Mouse (Mus musculus) heart, embryonic 15.5 days (tissue): ENCODE measurements around the gene Gm49383. TPM values are rescaled to one million over a fixed set of nuclear protein-coding genes. Genes with fewer than 3 reads are reported as not detected.
"Not testable (repeated sequence)": the region's sequence is repeated elsewhere in the genome, so short reads cannot be mapped to it uniquely, and the experiment has no call there.

Source experiments
- ATAC-seq: fragments of 200-750 bp; cut with Nextera tagmentation; replicated peaks from 2 replicates; pipeline ENCODE4 v1.8.0; 2017; ENCODE audit warnings: low read depth, moderate TSS enrichment; ENCODE audit not compliant: insufficient number of reproducible peaks, insufficient read depth, low FRiP score
- H3K27ac ChIP-seq: fragments of 300-500 bp; sonication (generic); 2 replicates; pipeline ENCODE4 v1.5.1; 2015; ENCODE audit warnings: mild to moderate bottlenecking, inconsistent platforms
- H3K27me3 ChIP-seq: fragments of 300-500 bp; sonication (generic); 2 replicates; pipeline ENCODE4 v1.6.1; 2015; ENCODE audit warnings: inconsistent platforms
- H3K36me3 ChIP-seq: fragments of 300-500 bp; sonication (generic); 2 replicates; pipeline ENCODE4 v1.6.1; 2015; ENCODE audit warnings: mild to moderate bottlenecking, inconsistent platforms
- H3K4me1 ChIP-seq: fragments of 300-500 bp; sonication (generic); replicated peaks from 2 replicates; pipeline ENCODE4 v1.6.1; 2015; ENCODE audit warnings: inconsistent platforms
- H3K4me2 ChIP-seq: fragments of 300-500 bp; sonication (generic); 2 replicates; pipeline ENCODE4 v1.6.1; 2015; ENCODE audit warnings: inconsistent platforms, mild to moderate bottlenecking, moderate library complexity
- H3K4me3 ChIP-seq: fragments of 300-500 bp; sonication (generic); 2 replicates; pipeline ENCODE4 v1.5.1; 2015; ENCODE audit warnings: mild to moderate bottlenecking, inconsistent platforms
- H3K9ac ChIP-seq: fragments of 300-500 bp; sonication (generic); 2 replicates; pipeline ENCODE4 v1.6.1; 2015; ENCODE audit warnings: mild to moderate bottlenecking, inconsistent platforms
- H3K9me3 ChIP-seq: fragments of 300-500 bp; sonication (generic); replicated peaks from 2 replicates; pipeline ENCODE4 v1.6.1; 2016; ENCODE audit warnings: inconsistent platforms
- WGBS: fragments of 180-500 bp; shearing (Covaris S2); methylation state at CpG from one replicate; pipeline ENCODE4 v1.1.7; 2015; ENCODE audit warnings: mixed read lengths; 5-methylcytosine and 5-hydroxymethylcytosine counted together
- polyA plus RNA-seq: library from polyadenylated mRNA; unstranded; fragments of >200 nt; fragmentation: Nextera tagmentation; extraction: Ambion mirVana; gene quantifications from 2 replicates; pipeline ENCODE4 v1.2.1, GENCODE M21; 2015

Gene Gm49383
- polyA plus RNA-seq, 1 experiment from 2014 or later = 14.3 TPM

- Histone ChIP-seq H3K4me3 (peak overlapping the region; percentile 88), H3K27me3 (no peaks in the 10 kb centered on the region), H3K4me2 (peak overlapping the region; percentile 36; the same call in 1 of the 2 replicates), H3K4me1 (peaks cover 4% of the 10 kb centered on the region), H3K9ac (no peak overlapping the region), H3K36me3 (peaks cover 15% of the 10 kb centered on the region), H3K27ac (peak overlapping the region; percentile 75), H3K9me3 (no peaks in the 10 kb centered on the region)
- ATAC-seq = no peak; the same call in 1 of the 2 replicates
- 5% methylated on average over 9 of the region's 9 CpGs for WGBS
Measured at GRCm38 (mm10) chr12:69159578-69159940, 37.3 kb downstream of the Gm49383 start.

- not testable (repeated sequence) for H3K27me3 ChIP-seq, H3K9me3 ChIP-seq, H3K4me1 ChIP-seq
- Histone ChIP-seq H3K27ac (peak within 1 kb of the TSS; percentile 96), H3K36me3 (peaks cover 15% of the 10 kb centered on the region), H3K4me2 (peak within 1 kb of the TSS; percentile 63), H3K9ac (peak within 1 kb of the TSS; percentile 92), H3K4me3 (peak within 1 kb of the TSS; percentile 88)
- peak; percentile 98 for ATAC-seq
- under 1% methylated on average over 58 of the region's 68 CpGs for WGBS
Measured at GRCm38 (mm10) chr12:69158765-69159577, 37.9 kb downstream of the Gm49383 start, which contains the start of gene Rps29. Rps29 (minus strand) TSS chr12:69159186.

- Histone ChIP-seq H3K4me3 (peak overlapping the region; percentile 88), H3K27me3 (no peaks in the 10 kb centered on the region), H3K4me1 (peaks cover 4% of the 10 kb centered on the region), H3K9ac (peak overlapping the region; percentile 92), H3K9me3 (no peaks in the 10 kb centered on the region), H3K27ac (peak overlapping the region; percentile 96), H3K36me3 (peaks cover 15% of the 10 kb centered on the region), H3K4me2 (peak overlapping the region; percentile 63)
- ATAC-seq = no peak
- WGBS = under 1% methylated on average over 19 of the region's 19 CpGs
Measured at GRCm38 (mm10) chr12:69158366-69158764, 38.5 kb downstream of the Gm49383 start.

- Histone ChIP-seq H3K36me3 (peaks cover 15% of the 10 kb centered on the region), H3K27me3 (no peaks in the 10 kb centered on the region), H3K4me3 (no peak overlapping the region), H3K4me1 (peaks cover 4% of the 10 kb centered on the region), H3K9me3 (no peaks in the 10 kb centered on the region), H3K4me2 (no peak overlapping the region), H3K9ac (no peak overlapping the region), H3K27ac (no peak overlapping the region)
- no peak for ATAC-seq
- WGBS = 90% methylated on average over 2 of the region's 2 CpGs
Measured at GRCm38 (mm10) chr12:69157107-69157506, 39.8 kb downstream of the Gm49383 start.

GRCm38 (mm10) chr12:69156436-69156835, 40.5 kb downstream of the Gm49383 start:
- Histone ChIP-seq H3K27me3 (no peaks in the 10 kb centered on the region), H3K9ac (no peak overlapping the region), H3K27ac (no peak overlapping the region), H3K4me2 (no peak overlapping the region), H3K4me1 (peaks cover 4% of the 10 kb centered on the region), H3K4me3 (no peak overlapping the region), H3K36me3 (peaks cover 15% of the 10 kb centered on the region), H3K9me3 (no peaks in the 10 kb centered on the region)
- WGBS = 84% methylated on average over 4 of the region's 4 CpGs
- no peak for ATAC-seq

GRCm38 (mm10) chr12:69155923-69156322, 41.0 kb downstream of the Gm49383 start:
- WGBS = 84% methylated on average over 2 of the region's 2 CpGs
- no peak for ATAC-seq
- no peak overlapping the region for H3K4me3 ChIP-seq

GRCm38 (mm10) chr12:69150049-69150448, 46.9 kb downstream of the Gm49383 start:
- WGBS = 81% methylated on average over 13 of the region's 13 CpGs
- Histone ChIP-seq H3K27me3 (no peaks in the 10 kb centered on the region), H3K9ac (no peak overlapping the region), H3K4me3 (no peak overlapping the region), H3K36me3 (no peaks in the 10 kb centered on the region; the same call in 1 of the 2 replicates), H3K27ac (no peak overlapping the region), H3K9me3 (no peaks in the 10 kb centered on the region), H3K4me1 (no peaks in the 10 kb centered on the region), H3K4me2 (no peak overlapping the region)
- no peak for ATAC-seq

More at GRCm38 (mm10) chr12:69155923-69156322, 41.0 kb downstream of the Gm49383 start:
- Histone ChIP-seq H3K4me1 (peaks cover 4% of the 10 kb centered on the region), H3K9me3 (no peaks in the 10 kb centered on the region), H3K9ac (no peak overlapping the region), H3K27ac (no peak overlapping the region), H3K27me3 (no peaks in the 10 kb centered on the region), H3K36me3 (peaks cover 15% of the 10 kb centered on the region), H3K4me2 (no peak overlapping the region)

GRCm38 (mm10) chr12:69147166-69147735, 49.7 kb downstream of the Gm49383 start:
- WGBS = 85% methylated on average over 5 of the region's 5 CpGs
- no peaks in the 10 kb centered on the region for H3K9me3 ChIP-seq
- ATAC-seq = no peak
- H3K27ac ChIP-seq = no peak overlapping the region
- H3K36me3 ChIP-seq = no peaks in the 10 kb centered on the region
- H3K27me3 ChIP-seq = no peaks in the 10 kb centered on the region
- H3K4me3 ChIP-seq = no peak overlapping the region
- no peak overlapping the region for H3K4me2 ChIP-seq
- no peaks in the 10 kb centered on the region for H3K4me1 ChIP-seq
- H3K9ac ChIP-seq = no peak overlapping the region

GRCm38 (mm10) chr12:69143460-69143859, 53.4 kb downstream of the Gm49383 start:
- no peak for ATAC-seq
- Histone ChIP-seq H3K27me3 (no peaks in the 10 kb centered on the region), H3K9me3 (no peaks in the 10 kb centered on the region), H3K4me3 (no peak overlapping the region), H3K27ac (no peak overlapping the region), H3K4me2 (no peak overlapping the region), H3K4me1 (no peaks in the 10 kb centered on the region), H3K36me3 (no peaks in the 10 kb centered on the region), H3K9ac (no peak overlapping the region)
- 76% methylated on average over 6 of the region's 6 CpGs for WGBS

GRCm38 (mm10) chr12:69139841-69140240, 57.1 kb downstream of the Gm49383 start:
- no peak overlapping the region for H3K27ac ChIP-seq
- no peaks in the 10 kb centered on the region for H3K36me3 ChIP-seq
- H3K4me1 ChIP-seq = no peaks in the 10 kb centered on the region
- H3K9me3 ChIP-seq = no peaks in the 10 kb centered on the region
- WGBS = 87% methylated on average over 7 of the region's 7 CpGs
- no peak overlapping the region for H3K9ac ChIP-seq
- H3K4me2 ChIP-seq = no peak overlapping the region
- ATAC-seq = no peak; the same call in 1 of the 2 replicates
- H3K4me3 ChIP-seq = no peak overlapping the region
- H3K27me3 ChIP-seq = no peaks in the 10 kb centered on the region

- whole genome bisulfite sequencing = 84% methylated on average over 3 of the region's 3 CpGs
- Histone ChIP-seq H3K9me3 (no peaks in the 10 kb centered on the region), H3K27me3 (no peaks in the 10 kb centered on the region), H3K27ac (no peak overlapping the region), H3K36me3 (no peaks in the 10 kb centered on the region), H3K9ac (no peak overlapping the region), H3K4me3 (no peak overlapping the region), H3K4me1 (no peaks in the 10 kb centered on the region), H3K4me2 (no peak overlapping the region)
- no peak for ATAC-seq
Measured at GRCm38 (mm10) chr12:69139201-69139600, 57.7 kb downstream of the Gm49383 start.
